Mouse (Mus musculus) gastrocnemius, adult 2 months (tissue): Measurements from ENCODE around the gene Tmigd3. TPM values are rescaled to one million over a fixed set of nuclear protein-coding genes. Genes with fewer than 3 reads are reported as not detected.

Source experiments
- DNase-seq: peaks from one replicate; pipeline ENCODE4 v3.0.0; 2022
- H3K27ac ChIP-seq: fragments of 200-600 bp; 2 replicates; pipeline ENCODE4 v1.8.1; 2022; ENCODE audit warnings: mild to moderate bottlenecking
- H3K4me3 ChIP-seq: fragments of 200-600 bp; 2 replicates; pipeline ENCODE4 v1.8.1; 2022; ENCODE audit warnings: mild to moderate bottlenecking, moderate library complexity
- CTCF ChIP-seq: fragments of 200-600 bp; IDR thresholded peaks from 2 replicates; pipeline ENCODE4 v1.8.1; 2022; ENCODE audit warnings: antibody characterized with exemption, mild to moderate bottlenecking, moderate library complexity
- intact Hi-C: fragments of 180-260 bp; cut with DNase I; formaldehyde crosslinking; loops from one replicate; pipeline ENCODE4 v1.15.1; 2025
- long read RNA-seq, 2 experiments: library from polyadenylated mRNA; stranded (forward); transcript quantifications; one replicate each; pipeline ENCODE4 v2.0.0; 2021
- total RNA-seq, 2 experiments: library from RNA; stranded (reverse); gene quantifications; 2 replicates each; pipeline ENCODE4 v1.2.3; 2021

The Tmigd3 gene
- not detected for total RNA-seq
- long read RNA-seq, experiment 1: 0 reads
- long read RNA-seq, experiment 2: 0 reads

DNA sequence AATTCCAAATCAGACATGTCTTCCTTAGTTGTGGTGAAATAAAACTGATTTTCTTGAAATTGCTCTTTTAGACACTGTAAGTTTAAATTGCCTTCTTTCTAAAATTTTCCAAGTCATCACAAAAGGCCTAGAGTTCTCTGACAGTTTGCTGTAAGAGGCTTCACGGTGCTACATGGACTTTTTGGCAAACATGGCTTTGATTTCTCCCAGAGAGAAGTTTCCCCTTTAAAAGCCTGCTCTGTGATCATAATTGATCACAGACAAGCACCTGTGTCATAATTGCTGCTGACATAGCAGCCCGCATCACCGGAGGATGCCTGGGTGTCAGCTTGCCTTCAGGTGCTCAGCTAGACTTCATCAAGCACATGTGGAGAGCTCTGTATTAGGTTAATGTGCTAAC lies at the start of gene Tmigd3, which contains the start of gene Adora3:
TSS of gene Tmigd3 (plus strand) at position 346 of the 400 bp plus-strand sequence.
TSS of gene Adora3 (plus strand) at position 301 of the 400 bp plus-strand sequence.
- TF ChIP-seq CTCF: no peak
- no peak within 1 kb of the TSS for H3K4me3 ChIP-seq
- H3K27ac ChIP-seq: peak within 1 kb of the TSS; percentile 77
- intact Hi-C loops: no loop called here
- DNase-seq: no peak

DNA sequence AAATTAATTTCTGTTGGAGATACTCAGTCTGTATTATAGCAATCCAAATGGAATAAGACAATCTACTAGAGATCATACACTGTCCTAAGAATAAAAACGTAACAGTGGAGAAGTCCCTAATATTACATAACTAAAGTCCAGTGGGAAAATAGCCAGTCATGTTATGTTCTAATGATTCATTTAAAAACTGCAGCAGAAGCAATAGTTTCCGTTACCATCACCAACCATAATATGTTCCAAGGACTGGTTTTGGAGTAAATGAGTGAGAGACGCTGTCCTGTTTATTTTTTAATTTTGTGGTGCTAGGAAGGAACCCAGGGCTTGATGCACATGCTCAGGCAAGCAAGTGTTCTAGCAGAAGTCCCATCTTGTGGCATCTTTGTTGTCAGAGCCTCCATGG lies 49.2 kb upstream of the Tmigd3 start:
- no peak for DNase-seq
- no peak overlapping the region for H3K4me3 ChIP-seq
- intact Hi-C loops: no loop called here
- no peak for TF ChIP-seq CTCF
- no peak overlapping the region for H3K27ac ChIP-seq

DNA sequence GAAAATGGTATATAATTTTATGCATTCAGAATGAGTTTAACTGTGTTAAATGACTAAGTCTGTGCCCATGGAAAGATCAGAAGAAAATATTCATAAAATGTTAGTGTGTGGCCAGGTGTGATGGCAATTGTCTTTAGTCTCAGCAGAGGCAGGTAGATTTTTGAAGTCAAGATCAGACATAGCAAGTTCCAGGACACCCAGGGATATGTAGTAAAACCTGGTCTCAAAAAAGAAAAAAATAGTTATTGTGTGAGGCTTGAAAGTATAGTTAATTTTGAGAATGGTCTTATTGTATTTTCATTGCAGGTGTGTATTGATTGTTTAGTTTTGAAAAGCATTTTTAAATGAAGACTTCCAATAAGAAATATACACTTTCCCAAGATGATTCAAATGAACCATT lies 47.1 kb upstream of the Tmigd3 start:
- Histone ChIP-seq H3K27ac (peak overlapping the region; percentile 86), H3K4me3 (no peak overlapping the region)
- intact Hi-C loops: no loop called here
- DNase-seq: no peak
- no peak for TF ChIP-seq CTCF

DNA sequence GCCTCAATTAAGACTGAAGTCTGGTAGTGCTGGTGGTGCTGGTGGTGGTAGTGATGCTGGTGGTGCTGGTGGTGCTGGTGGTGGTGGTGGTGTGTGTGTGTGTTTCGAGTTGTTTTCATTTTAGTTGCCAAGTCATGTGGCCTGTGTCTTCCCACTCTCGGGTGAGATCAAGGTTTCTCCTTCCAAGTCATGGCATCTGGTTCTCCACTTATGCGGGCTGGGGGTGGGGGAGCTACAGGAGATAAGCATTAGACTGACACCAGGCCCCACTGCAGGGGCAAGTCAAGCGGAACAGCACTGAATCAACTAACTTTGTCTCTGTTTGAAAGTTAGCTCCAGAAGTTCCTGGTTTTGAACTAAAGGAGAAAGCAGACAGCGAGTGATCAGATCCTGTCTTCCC lies 46.6 kb upstream of the Tmigd3 start:
- no peak overlapping the region for H3K4me3 ChIP-seq
- peak; percentile 36 for DNase-seq
- intact Hi-C loops: no loop called here

DNA sequence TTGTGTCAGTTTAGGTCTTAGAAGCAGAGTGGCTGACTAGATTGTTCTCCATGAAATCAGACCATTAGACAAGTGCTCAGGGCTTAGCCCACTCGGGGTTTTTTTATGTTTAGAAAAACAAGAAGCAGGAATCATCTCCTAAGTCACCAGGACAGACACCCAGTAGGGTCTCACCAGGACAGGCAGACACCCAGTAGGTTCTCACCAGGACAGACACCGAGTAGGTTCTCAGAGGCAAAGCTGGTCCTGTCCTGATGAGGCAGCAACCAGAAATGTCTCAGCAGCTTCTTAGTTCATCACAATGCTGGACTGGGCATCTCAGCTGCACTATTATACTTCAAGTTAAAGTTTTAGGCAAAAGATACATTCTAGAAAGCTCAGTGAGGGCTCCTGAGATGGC lies 46.0 kb upstream of the Tmigd3 start:
- intact Hi-C loops: no loop called here
- TF ChIP-seq CTCF: no peak
- Histone ChIP-seq H3K27ac (peak overlapping the region; percentile 86), H3K4me3 (no peak overlapping the region; the same call in 1 of the 2 replicates)
- DNase-seq: no peak

More for the DNA sequence above, 46.6 kb upstream of the Tmigd3 start:
- H3K27ac ChIP-seq: peak overlapping the region; percentile 86
- TF ChIP-seq CTCF: no peak

DNA sequence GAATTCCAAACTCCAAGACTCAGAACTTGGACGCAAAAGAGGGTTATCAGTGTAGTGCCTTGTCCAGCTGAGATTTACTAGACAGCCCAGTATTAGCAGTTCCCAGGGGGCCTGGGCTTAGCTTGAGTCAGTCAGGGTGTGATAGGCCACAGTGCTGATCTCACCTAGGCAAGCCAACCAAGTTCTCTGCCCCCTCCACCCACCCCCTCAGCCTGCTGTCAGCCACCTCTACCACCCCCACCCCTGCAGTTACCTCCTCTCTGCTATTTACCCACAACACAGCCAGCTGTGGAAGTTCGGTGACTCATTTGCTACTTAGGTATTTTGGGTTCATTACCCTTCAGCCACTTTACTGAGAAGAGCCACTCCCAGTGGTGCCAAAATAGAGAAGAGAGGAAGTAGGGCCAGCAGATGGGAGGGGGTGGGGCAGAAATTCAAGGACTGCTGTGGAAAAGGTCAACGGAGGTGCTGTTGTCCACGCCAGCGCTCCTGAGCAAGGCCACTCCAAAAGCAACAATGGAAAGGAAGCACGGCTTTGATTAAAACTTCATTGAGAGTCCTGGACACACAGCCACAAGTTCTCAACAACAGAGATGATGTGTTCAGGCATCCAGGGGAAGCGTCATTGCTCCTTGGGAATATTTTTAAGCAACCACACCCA lies 45.1 kb upstream of the Tmigd3 start:
- intact Hi-C loops: no loop called here
- peak; percentile 78 for DNase-seq
- Histone ChIP-seq H3K4me3 (peak overlapping the region; percentile 33), H3K27ac (peak overlapping the region; percentile 86)
- TF ChIP-seq CTCF: no peak

DNA sequence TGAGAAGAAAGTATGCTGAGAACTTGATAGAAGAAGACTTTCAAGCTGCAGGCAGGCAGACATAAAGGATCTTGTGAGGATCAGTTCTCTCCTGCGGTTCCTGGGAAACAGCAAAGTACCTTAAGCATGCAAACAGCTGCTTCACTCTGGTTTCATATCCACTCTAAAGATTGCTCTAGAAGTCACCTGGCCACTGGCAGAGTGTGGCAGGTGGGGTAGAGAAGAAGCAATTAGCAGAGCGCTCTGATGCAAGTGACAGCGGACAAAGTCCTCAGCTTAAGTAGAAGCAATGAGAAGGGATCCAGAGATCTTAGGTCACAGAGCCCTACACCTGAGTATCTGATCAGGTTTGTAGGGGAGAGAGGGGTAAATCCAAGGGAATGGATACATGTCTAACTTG lies 39.1 kb upstream of the Tmigd3 start:
- Histone ChIP-seq H3K27ac (no peak overlapping the region), H3K4me3 (no peak overlapping the region)
- DNase-seq: no peak
- TF ChIP-seq CTCF: no peak
- intact Hi-C loops: no loop called here

DNA sequence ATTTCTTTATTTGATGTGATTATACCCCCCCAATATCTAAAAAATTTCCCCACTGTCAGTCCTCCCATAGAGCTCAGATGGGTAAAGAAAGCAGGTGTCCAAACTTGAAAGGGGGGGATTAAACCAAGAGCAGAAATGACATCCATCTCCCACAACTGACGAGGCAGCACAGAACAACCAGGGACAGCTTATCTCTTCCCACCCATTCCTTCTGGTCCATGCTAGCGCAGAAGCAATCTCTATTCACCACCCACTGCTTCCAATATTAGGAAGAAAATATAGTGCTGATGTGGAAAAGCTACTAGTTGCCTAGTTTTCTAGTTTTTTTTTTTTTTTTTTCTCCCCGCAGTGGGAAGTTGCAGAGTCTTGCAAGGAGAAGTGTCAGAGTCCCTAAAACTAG lies 34.8 kb upstream of the Tmigd3 start:
- H3K4me3 ChIP-seq: no peak overlapping the region
- DNase-seq: no peak
- no peak for TF ChIP-seq CTCF
- H3K27ac ChIP-seq: no peak overlapping the region
- intact Hi-C loops: no loop called here

DNA sequence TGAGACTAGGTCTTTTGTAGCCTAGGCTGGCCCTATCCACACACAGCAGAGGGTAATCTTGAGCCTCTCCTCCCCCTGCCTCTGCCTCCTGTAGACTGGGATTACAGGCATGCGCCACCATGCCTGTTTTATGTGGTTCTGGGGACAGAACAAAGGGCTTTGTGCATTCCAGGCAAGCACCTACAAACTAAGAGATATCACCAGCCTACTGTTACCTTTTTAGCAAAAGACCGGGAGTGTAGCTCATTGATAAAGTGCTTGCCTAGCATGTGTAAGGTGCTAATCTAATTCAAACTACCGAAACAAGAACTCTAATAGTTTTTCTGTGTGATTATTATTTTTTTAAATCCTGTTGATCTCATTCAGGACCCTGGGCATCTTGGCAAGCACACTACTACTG lies 33.8 kb upstream of the Tmigd3 start:
- intact Hi-C loops: no loop called here
- Histone ChIP-seq H3K27ac (no peak overlapping the region), H3K4me3 (no peak overlapping the region)
- no peak for TF ChIP-seq CTCF
- no peak for DNase-seq

DNA sequence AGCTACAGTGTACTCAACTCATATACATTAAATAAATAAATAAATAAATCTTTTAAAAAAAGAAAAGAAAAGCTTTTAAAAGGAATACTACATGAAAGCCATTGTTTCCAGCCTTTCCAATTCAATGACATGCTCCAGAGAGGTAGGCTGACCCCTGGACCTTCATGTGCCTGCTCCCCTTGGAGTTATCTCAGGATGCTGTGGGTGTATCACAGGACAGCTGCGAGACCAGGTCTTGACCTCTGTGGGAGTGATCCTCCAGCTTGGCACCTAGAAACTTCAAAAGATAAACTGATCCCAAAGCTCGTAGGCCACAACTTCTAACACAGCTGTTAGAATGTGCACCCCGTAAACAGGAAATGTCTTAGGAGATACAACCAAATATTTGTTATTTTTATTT lies 32.0 kb upstream of the Tmigd3 start:
- intact Hi-C loops: no loop called here
- Histone ChIP-seq H3K4me3 (no peak overlapping the region), H3K27ac (no peak overlapping the region)
- no peak for TF ChIP-seq CTCF
- DNase-seq: no peak

DNA sequence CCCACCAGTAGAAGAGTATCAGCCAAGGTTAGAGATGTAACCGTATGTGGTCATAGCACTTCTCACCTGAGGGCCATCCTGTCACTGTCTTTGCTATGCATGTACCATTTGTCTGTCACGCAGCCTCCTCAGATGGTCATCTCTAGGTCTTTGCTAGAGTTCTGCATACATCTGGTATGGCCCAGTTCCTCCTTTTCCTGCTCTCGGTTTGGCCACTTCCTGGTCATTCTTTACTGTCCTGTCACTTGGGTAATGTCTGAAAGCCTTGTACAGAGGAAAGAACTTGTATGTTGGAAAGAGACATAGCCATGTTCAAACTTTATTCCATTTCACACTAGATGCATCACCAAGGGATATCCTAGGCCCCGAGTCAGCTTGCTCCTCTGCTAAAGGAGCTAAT lies 30.9 kb upstream of the Tmigd3 start:
- no peak for DNase-seq
- intact Hi-C loops: no loop called here
- no peak for TF ChIP-seq CTCF
- Histone ChIP-seq H3K4me3 (no peak overlapping the region), H3K27ac (no peak overlapping the region)

DNA sequence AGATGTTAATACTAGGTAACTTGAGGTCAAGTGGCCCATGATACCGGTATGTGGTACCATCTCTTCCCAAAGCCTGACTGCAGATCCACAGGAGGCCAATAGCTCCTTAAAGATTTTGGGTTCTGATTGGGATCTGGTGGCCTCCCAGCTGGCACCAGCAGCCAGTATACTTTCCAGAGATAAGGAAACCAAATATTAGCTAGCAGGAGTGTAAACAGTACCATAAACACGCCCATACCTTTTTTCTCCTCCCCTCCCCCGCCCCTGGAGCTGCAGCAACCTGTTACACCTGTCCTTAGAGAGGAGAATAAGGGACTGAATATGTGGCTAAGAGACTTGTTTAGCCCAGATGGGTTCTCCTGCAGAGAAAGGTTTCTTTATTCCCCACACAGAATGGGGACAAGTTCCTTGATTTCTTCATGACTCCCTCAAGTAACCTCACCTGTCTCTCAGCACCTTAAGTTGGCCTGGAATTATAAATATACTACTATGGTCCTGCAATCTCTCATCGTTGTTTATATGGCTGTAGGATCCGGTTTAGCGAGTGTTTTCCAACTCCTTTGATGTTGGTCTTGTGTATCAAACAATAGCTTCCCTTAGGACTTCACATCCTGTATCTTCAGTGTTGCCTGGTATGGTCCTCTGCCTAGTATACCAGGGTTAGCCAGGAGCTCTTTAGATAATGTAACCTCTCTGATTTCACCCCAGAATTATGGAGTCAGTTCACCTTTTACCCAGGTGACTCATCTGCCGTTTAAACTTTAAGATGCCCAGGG lies 24.2 kb upstream of the Tmigd3 start:
- no peak for DNase-seq
- TF ChIP-seq CTCF: no peak
- no peak overlapping the region for H3K27ac ChIP-seq
- intact Hi-C loops: no loop called here
- no peak overlapping the region for H3K4me3 ChIP-seq

DNA sequence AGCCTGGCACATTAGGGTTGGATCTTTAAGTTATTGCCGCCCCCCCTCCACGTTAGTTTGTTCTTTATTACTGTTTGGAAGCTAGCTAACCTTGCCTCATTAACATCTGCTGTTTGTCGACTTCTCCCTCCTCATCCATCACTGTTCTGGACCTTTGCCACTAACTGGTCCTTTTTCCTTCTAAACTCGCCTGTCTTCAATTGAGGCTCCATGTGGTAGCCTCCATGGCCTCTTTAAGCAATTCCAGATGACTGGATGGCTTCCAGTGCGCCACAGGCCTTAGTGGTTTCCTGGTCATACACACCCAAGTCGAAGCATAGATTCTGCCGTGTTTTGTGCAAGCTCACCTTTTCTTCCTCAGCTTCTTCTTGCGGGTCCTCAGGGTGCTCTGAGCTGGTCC lies 16.9 kb upstream of the Tmigd3 start:
- peak; percentile 56 for DNase-seq
- intact Hi-C loops: no loop called here
- H3K27ac ChIP-seq: no peak overlapping the region
- H3K4me3 ChIP-seq: no peak overlapping the region
- no peak for TF ChIP-seq CTCF
